Mouse (Mus musculus): ENCODE measurements at regions not wholly inside any gene's neighbourhood (a gene's known extent, or its start where the extent isn't known, plus 50 kb on each side); places are given as distances from the start of the nearest gene placed in this dataset.

DNA sequence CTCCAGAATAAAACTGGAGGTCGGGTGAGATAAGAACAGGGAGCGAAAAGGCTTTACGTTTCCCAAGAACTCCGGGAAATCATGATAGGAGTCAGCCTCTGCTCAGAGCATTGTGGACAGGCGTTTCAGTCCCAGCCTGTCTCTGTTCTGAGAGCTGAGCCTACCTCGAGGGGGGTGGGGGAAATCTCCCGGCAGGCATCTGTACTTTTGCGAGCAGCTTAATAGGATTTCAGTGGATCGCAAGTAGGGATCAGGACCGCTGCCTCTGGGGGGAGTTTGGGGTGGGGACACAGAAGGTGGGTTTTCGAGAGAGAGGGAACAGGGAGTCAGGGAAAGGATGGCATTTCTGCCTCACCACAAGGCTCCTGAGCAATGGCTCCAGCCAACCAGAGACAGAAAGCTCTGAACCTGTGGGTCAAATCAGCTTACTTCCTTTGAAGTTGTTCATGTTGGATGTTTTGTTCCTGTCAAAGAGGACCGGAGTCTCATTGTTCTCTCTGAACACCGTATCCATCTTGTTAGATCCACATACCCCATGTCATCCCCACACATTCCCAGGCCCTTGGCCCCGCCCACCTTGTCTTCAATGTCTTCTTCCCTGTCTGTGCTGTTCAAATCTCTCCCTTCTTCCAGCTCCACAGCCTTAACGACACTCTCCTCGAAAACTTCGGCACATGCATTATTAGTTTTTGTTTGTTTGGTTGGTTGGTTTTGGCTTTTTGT lies 109.5 kb downstream of the Trim29 start:
- WGBS (ENCODE audit: insufficient replicate concordance), result 21% methylated on average over 17 of the region's 17 CpGs
- peaks cover 9% of the 10 kb centered on the region; the same call in 1 of the 2 replicates for H3K27me3 ChIP-seq (ENCODE audit: control insufficient read depth, insufficient read depth, low read length)
- peaks cover 13% of the 10 kb centered on the region for H3K4me1 ChIP-seq (ENCODE audit: control insufficient read depth, insufficient read depth, low read length)
- peak overlapping the region; percentile 50 for H3K4me2 ChIP-seq
- H3K9me3 ChIP-seq (replicated peaks; ENCODE audit: control insufficient read depth, low read length), result no peaks in the 10 kb centered on the region
- H3K27ac ChIP-seq (ENCODE audit: low read depth, low read length), result no peak overlapping the region
- ATAC-seq (replicated peaks; ENCODE audit: insufficient number of reproducible peaks, low FRiP score, low TSS enrichment), result no peak
- H3K4me3 ChIP-seq (ENCODE audit: low read depth, low read length), result no peak overlapping the region
- H3K36me3 ChIP-seq (ENCODE audit: control insufficient read depth, insufficient read depth, low read length), result no peaks in the 10 kb centered on the region
- no peak overlapping the region for H3K9ac ChIP-seq (ENCODE audit: low read depth, low read length)

DNA sequence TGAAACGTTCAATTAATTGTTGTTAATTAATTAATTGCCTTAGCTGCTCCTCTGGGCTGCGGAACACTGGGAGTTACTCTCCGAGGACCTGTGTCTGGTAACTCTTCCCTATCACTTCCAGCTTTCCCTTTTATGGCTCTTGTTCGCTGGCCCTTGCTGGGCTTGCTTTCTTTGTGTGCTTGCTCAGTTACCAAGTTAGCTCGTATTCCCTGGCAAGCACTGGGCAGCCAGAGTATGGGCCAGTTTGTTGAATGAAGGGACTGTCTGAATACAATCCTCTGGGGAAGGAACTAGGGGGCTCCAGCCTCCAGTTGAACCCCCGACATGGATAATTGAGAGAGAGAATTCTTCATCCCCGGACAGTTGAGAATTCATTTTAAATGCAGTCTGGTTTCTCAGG lies 116.4 kb downstream of the Trim29 start:
- no peak overlapping the region for H3K27ac ChIP-seq (ENCODE audit: low read depth, low read length)
- H3K4me3 ChIP-seq (ENCODE audit: low read depth, low read length), result no peak overlapping the region
- no peaks in the 10 kb centered on the region for H3K36me3 ChIP-seq (ENCODE audit: control insufficient read depth, insufficient read depth, low read length)
- no peaks in the 10 kb centered on the region for H3K27me3 ChIP-seq (ENCODE audit: control insufficient read depth, insufficient read depth, low read length)
- H3K4me1 ChIP-seq (ENCODE audit: control insufficient read depth, insufficient read depth, low read length), result peaks cover 13% of the 10 kb centered on the region
- H3K4me2 ChIP-seq, result no peak overlapping the region
- no peak for ATAC-seq (replicated peaks; ENCODE audit: insufficient number of reproducible peaks, low FRiP score, low TSS enrichment)
- no peak overlapping the region for H3K9ac ChIP-seq (ENCODE audit: low read depth, low read length)
- no peaks in the 10 kb centered on the region for H3K9me3 ChIP-seq (replicated peaks; ENCODE audit: control insufficient read depth, low read length)
- 50% methylated on average over 7 of the region's 7 CpGs for WGBS (ENCODE audit: insufficient replicate concordance)

DNA sequence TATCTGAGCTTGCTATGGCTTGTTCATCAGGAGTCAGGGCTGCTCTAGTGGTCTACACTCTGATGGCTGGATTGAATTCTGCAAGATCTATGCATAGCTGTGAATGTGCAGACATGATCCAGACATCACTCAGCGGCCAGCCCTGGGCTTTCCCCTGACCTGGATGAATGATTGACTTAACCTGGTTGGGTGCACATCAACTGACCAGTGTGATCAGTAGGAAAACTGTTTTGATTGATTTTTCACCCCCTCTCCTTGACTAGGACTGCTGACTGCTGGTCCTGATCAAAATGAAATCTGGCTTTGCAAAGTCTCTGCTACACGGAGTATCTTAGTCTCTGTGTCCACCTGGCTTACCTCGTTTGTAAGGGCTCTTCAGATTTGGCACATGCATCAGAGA lies 123.3 kb downstream of the Trim29 start:
- Histone ChIP-seq H3K27ac (ENCODE audit: low read depth, low read length) (no peak overlapping the region), H3K27me3 (ENCODE audit: control insufficient read depth, insufficient read depth, low read length) (0 out of 2 replicates have a peak, but pooled peaks cover 2% of the 10 kb centered on the region), H3K9ac (ENCODE audit: low read depth, low read length) (no peak overlapping the region), H3K4me1 (ENCODE audit: control insufficient read depth, insufficient read depth, low read length) (no peaks in the 10 kb centered on the region), H3K4me2 (no peak overlapping the region), H3K36me3 (ENCODE audit: control insufficient read depth, insufficient read depth, low read length) (no peaks in the 10 kb centered on the region), H3K9me3 (replicated peaks; ENCODE audit: control insufficient read depth, low read length) (no peaks in the 10 kb centered on the region), H3K4me3 (ENCODE audit: low read depth, low read length) (no peak overlapping the region)
- WGBS (ENCODE audit: insufficient replicate concordance), result 49% methylated on average over 3 of the region's 3 CpGs
- no peak for ATAC-seq (replicated peaks; ENCODE audit: insufficient number of reproducible peaks, low FRiP score, low TSS enrichment)

DNA sequence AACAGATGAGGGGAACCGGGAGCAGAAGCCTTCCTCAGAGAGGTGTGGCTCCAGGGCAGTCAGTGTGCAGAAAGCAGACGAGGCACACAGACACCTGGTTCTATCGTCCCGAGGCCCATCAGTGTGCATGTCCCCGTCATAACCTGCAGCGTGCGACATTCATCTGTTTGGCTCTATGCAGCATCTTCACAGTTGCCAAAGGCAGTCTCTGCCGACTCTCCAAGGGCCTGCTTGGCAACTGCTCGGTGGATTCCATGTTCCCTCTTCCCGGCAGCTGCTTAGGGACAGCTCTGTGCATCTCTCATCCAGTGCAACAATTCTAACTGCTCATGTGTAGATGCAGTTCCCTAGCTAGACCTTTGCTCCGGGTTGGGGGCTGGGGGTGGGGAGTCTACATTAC lies 127.8 kb downstream of the Trim29 start:
- no peaks in the 10 kb centered on the region for H3K36me3 ChIP-seq (ENCODE audit: control insufficient read depth, insufficient read depth, low read length)
- H3K4me3 ChIP-seq (ENCODE audit: low read depth, low read length), result no peak overlapping the region
- WGBS (ENCODE audit: insufficient replicate concordance), result 83% methylated on average over 11 of the region's 11 CpGs
- H3K27ac ChIP-seq (ENCODE audit: low read depth, low read length), result no peak overlapping the region
- 0 out of 2 replicates have a peak, but pooled peaks cover 2% of the 10 kb centered on the region for H3K27me3 ChIP-seq (ENCODE audit: control insufficient read depth, insufficient read depth, low read length)
- H3K9ac ChIP-seq (ENCODE audit: low read depth, low read length), result no peak overlapping the region
- ATAC-seq (replicated peaks; ENCODE audit: insufficient number of reproducible peaks, low FRiP score, low TSS enrichment), result no peak
- no peak overlapping the region for H3K4me2 ChIP-seq
- H3K9me3 ChIP-seq (replicated peaks; ENCODE audit: control insufficient read depth, low read length), result no peaks in the 10 kb centered on the region
- no peaks in the 10 kb centered on the region for H3K4me1 ChIP-seq (ENCODE audit: control insufficient read depth, insufficient read depth, low read length)

DNA sequence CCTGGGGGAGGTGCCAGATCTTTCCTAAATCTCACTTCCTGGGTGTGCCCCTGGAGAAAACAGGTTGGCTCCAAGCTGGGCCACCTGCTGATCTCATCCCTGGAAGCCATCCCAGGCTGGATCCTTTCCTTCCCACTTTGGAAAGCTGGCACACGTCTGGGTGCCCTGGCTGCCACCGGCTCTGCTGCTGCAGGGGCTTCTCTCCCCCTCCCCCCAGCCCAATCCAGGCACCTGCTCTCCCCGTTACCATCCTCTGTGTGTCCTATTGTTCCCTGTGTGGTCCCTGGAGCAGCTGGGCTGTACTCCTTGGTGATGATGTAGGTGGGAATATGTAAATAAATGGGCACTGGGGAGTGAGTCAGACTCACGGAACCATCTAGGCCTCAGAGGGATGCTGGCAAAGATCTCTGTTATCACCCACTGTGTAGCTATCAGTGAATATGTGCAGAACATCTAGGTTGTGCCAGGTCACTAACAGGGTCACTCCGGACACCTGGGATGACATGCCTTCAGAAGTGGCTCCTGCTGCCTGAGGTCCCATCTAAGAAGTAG lies 130.4 kb downstream of the Trim29 start:
- ATAC-seq (replicated peaks; ENCODE audit: insufficient number of reproducible peaks, low FRiP score, low TSS enrichment), result no peak
- no peaks in the 10 kb centered on the region for H3K9me3 ChIP-seq (replicated peaks; ENCODE audit: control insufficient read depth, low read length)
- H3K27ac ChIP-seq (ENCODE audit: low read depth, low read length), result no peak overlapping the region
- no peaks in the 10 kb centered on the region for H3K4me1 ChIP-seq (ENCODE audit: control insufficient read depth, insufficient read depth, low read length)
- no peak overlapping the region for H3K4me3 ChIP-seq (ENCODE audit: low read depth, low read length)
- no peaks in the 10 kb centered on the region for H3K27me3 ChIP-seq (ENCODE audit: control insufficient read depth, insufficient read depth, low read length)
- no peak overlapping the region for H3K9ac ChIP-seq (ENCODE audit: low read depth, low read length)
- no peak overlapping the region for H3K4me2 ChIP-seq
- WGBS (ENCODE audit: insufficient replicate concordance), result 67% methylated on average over 5 of the region's 5 CpGs
- no peaks in the 10 kb centered on the region for H3K36me3 ChIP-seq (ENCODE audit: control insufficient read depth, insufficient read depth, low read length)

DNA sequence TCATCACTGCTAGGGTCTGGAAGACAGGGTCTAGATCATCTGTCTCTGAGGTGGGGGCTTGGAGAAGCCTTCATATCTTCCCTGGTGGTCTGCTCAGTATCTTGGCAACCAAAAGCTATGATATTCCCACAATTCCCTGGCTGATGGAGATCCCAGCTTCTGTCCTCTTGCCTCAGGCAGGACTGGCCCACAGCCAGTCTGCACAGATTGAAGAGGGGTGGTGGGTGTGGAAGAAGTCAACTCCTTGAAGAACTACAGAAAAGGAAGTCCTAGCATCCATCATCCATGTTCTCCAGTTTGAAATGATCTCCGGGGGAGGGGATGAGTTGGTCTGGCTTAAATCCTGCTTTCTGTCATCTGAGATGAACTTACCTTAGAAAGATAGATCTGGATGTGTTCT lies 134.8 kb downstream of the Trim29 start:
- H3K4me2 ChIP-seq, result no peak overlapping the region
- no peaks in the 10 kb centered on the region for H3K4me1 ChIP-seq (ENCODE audit: control insufficient read depth, insufficient read depth, low read length)
- H3K9ac ChIP-seq (ENCODE audit: low read depth, low read length), result no peak overlapping the region
- WGBS (ENCODE audit: insufficient replicate concordance), result 78% methylated on average over 1 of the region's 1 CpGs
- H3K9me3 ChIP-seq (replicated peaks; ENCODE audit: control insufficient read depth, low read length), result no peaks in the 10 kb centered on the region
- H3K27me3 ChIP-seq (ENCODE audit: control insufficient read depth, insufficient read depth, low read length), result no peaks in the 10 kb centered on the region
- H3K27ac ChIP-seq (ENCODE audit: low read depth, low read length), result no peak overlapping the region
- no peak for ATAC-seq (replicated peaks; ENCODE audit: insufficient number of reproducible peaks, low FRiP score, low TSS enrichment)
- H3K36me3 ChIP-seq (ENCODE audit: control insufficient read depth, insufficient read depth, low read length), result no peaks in the 10 kb centered on the region
- no peak overlapping the region for H3K4me3 ChIP-seq (ENCODE audit: low read depth, low read length)

DNA sequence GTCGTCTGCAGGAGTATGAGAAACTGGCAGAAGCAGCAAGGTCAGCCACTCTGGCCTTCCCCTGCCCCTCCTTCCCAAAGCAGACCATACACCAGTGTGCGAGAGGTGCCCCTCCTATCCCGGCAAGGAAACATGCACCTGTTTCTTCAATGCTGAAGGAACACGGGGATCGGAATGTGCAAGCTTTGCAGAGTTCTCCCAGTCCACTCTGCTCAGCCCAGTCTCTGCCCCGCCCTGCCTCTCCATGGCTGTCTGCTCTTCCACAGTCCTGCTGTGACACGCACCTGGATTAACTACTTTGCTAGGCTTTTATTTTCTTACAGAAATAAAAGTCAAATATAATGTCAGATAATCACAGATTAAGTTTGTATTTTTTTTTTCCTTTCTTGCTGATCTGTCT lies 136.7 kb downstream of the Trim29 start:
- H3K27me3 ChIP-seq (ENCODE audit: control insufficient read depth, insufficient read depth, low read length), result peaks cover 5% of the 10 kb centered on the region; the same call in 1 of the 2 replicates
- no peaks in the 10 kb centered on the region for H3K4me1 ChIP-seq (ENCODE audit: control insufficient read depth, insufficient read depth, low read length)
- H3K4me3 ChIP-seq (ENCODE audit: low read depth, low read length), result no peak overlapping the region
- H3K9ac ChIP-seq (ENCODE audit: low read depth, low read length), result no peak overlapping the region
- no peaks in the 10 kb centered on the region for H3K36me3 ChIP-seq (ENCODE audit: control insufficient read depth, insufficient read depth, low read length)
- no peak for ATAC-seq (replicated peaks; ENCODE audit: insufficient number of reproducible peaks, low FRiP score, low TSS enrichment)
- no peak overlapping the region for H3K27ac ChIP-seq (ENCODE audit: low read depth, low read length)
- no peak overlapping the region for H3K4me2 ChIP-seq
- 72% methylated on average over 7 of the region's 7 CpGs for WGBS (ENCODE audit: insufficient replicate concordance)
- no peaks in the 10 kb centered on the region for H3K9me3 ChIP-seq (replicated peaks; ENCODE audit: control insufficient read depth, low read length)

DNA sequence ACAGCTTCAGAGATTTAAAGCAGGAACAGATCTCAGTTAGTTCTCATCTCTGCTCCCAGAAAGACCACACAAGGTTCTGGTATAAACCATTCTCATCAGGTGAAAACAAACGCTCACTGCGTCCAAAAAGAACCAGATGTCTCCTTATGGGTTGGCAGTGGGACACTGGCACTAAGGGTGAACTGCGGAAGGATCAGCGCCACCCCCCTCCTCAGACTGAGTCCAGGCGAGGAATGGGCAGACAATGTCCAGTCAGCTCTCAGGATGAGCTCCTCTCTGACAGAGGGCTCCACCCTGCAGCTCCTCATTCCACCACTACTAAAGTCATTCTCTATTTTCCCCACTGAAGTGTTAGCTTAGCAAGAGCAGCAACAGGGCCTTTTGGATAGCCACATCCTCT lies 138.3 kb downstream of the Trim29 start:
- no peak overlapping the region for H3K27ac ChIP-seq (ENCODE audit: low read depth, low read length)
- H3K36me3 ChIP-seq (ENCODE audit: control insufficient read depth, insufficient read depth, low read length), result no peaks in the 10 kb centered on the region
- no peaks in the 10 kb centered on the region for H3K9me3 ChIP-seq (replicated peaks; ENCODE audit: control insufficient read depth, low read length)
- H3K4me1 ChIP-seq (ENCODE audit: control insufficient read depth, insufficient read depth, low read length), result no peaks in the 10 kb centered on the region
- H3K9ac ChIP-seq (ENCODE audit: low read depth, low read length), result no peak overlapping the region
- H3K27me3 ChIP-seq (ENCODE audit: control insufficient read depth, insufficient read depth, low read length), result peaks cover 17% of the 10 kb centered on the region
- no peak overlapping the region for H3K4me3 ChIP-seq (ENCODE audit: low read depth, low read length)
- H3K4me2 ChIP-seq, result no peak overlapping the region
- WGBS (ENCODE audit: insufficient replicate concordance), result 74% methylated on average over 5 of the region's 5 CpGs
- ATAC-seq (replicated peaks; ENCODE audit: insufficient number of reproducible peaks, low FRiP score, low TSS enrichment), result no peak
